Mouse (Mus musculus) myocyte (in vitro differentiated cells): ENCODE measurements around the gene Ntrk3.

Experiments
- MAX ChIP-seq: IDR thresholded peaks from one replicate; pipeline ENCODE4 v1.6.1; 2011; ENCODE audit warnings: low read depth, mild to moderate bottlenecking, control low read depth
- POLR2A ChIP-seq: IDR thresholded peaks from one replicate; pipeline ENCODE4 v1.6.1; 2011; ENCODE audit warnings: low read depth, mild to moderate bottlenecking, control low read depth, moderate library complexity; ENCODE audit not compliant: insufficient read length

- TF ChIP-seq POLR2A (no peak), MAX (no peak)
These were observed 432.8 kb downstream of the Ntrk3 start for GRCm38 (mm10) chr7:78305029-78305428.
